Mouse (Mus musculus): ENCODE measurements around the gene Disc1.

- TF ChIP-seq GATA1 (IDR thresholded peaks at IDR 0.05; ENCODE audit: low read length) (no peak), TAL1 (IDR thresholded peaks at IDR 0.05; ENCODE audit: low read length) (no peak)
These were observed 147.7 kb downstream of the Disc1 start for GRCm38 (mm10) chr8:125201650-125202049.

All from erythroblast, embryonic 14.5 days (primary cell).